Comparison of ENCODE assay signal across 14 mouse cellular contexts in genomic region chr11:46062569-46062968, GRCm38 (mm10). TPM values are rescaled to one million over a fixed set of nuclear protein-coding genes. Genes with fewer than 3 reads are reported as not detected.
DNase-seq lines count a peak whose midpoint lies in the region; ATAC-seq and TF ChIP-seq lines count a peak whose summit lies in the region.
"Had no signal": no experiment of that assay in that cellular context is flagged by ENCODE, and none has a peak within 500 bp of the region (broad histone marks: within the 10 kb centered on the region; RNA-seq: fewer than 3 reads in every experiment).

No protein-coding gene starts in this region.

- H3K9ac ChIP-seq in heart, embryonic 12.5 days = peak overlapping the region; percentile 30; the same call in 1 of the 2 replicates
- no peak overlapping the region for H3K9ac ChIP-seq in intestine, postnatal 0 days (ENCODE audit: low read depth, low read length)
- H3K9ac ChIP-seq in neural tube, embryonic 15.5 days (replicated peaks) = no peak overlapping the region
- H3K9ac ChIP-seq in midbrain, postnatal 0 days (replicated peaks; ENCODE audit: low read length, poor library complexity, severe bottlenecking) = no peak overlapping the region
- H3K9ac ChIP-seq: liver, embryonic 13.5 days had no signal

- no peak for TF ChIP-seq CTCF in intestine, postnatal 0 days (IDR thresholded peaks at IDR 0.05; ENCODE audit: low read depth)
- TF ChIP-seq CTCF in midbrain, postnatal 0 days (IDR thresholded peaks at IDR 0.05) = no peak

- no peaks in the 10 kb centered on the region for H3K9me3 ChIP-seq in heart, embryonic 12.5 days (replicated peaks)
- no peaks in the 10 kb centered on the region for H3K9me3 ChIP-seq in intestine, postnatal 0 days (ENCODE audit: control insufficient read depth)
- H3K9me3 ChIP-seq in neural tube, embryonic 15.5 days (replicated peaks) = no peaks in the 10 kb centered on the region
- H3K9me3 ChIP-seq in midbrain, postnatal 0 days (ENCODE audit: low read length) = no peaks in the 10 kb centered on the region
- H3K9me3 ChIP-seq: G1E; limb, embryonic 10.5 days; liver, embryonic 13.5 days had no signal

- H3K36me3 ChIP-seq in heart, embryonic 12.5 days = peaks cover 48% of the 10 kb centered on the region
- H3K36me3 ChIP-seq in intestine, postnatal 0 days (ENCODE audit: control insufficient read depth, insufficient read depth) = peaks cover 5% of the 10 kb centered on the region; the same call in 1 of the 2 replicates
- H3K36me3 ChIP-seq in neural tube, embryonic 15.5 days = peaks cover 4% of the 10 kb centered on the region; the same call in 1 of the 2 replicates
- H3K36me3 ChIP-seq in midbrain, postnatal 0 days (ENCODE audit: insufficient read depth, low read length) = 0 out of 2 replicates have a peak, but pooled peaks cover 3% of the 10 kb centered on the region
- H3K36me3 ChIP-seq: G1E; liver, embryonic 13.5 days had no signal

- no peak overlapping the region for H3K4me2 ChIP-seq in heart, embryonic 12.5 days
- H3K4me2 ChIP-seq in intestine, postnatal 0 days (replicated peaks; ENCODE audit: low read depth) = no peak overlapping the region
- H3K4me2 ChIP-seq in neural tube, embryonic 15.5 days = no peak overlapping the region
- no peak overlapping the region for H3K4me2 ChIP-seq in midbrain, postnatal 0 days (ENCODE audit: low read depth, low read length, poor library complexity, severe bottlenecking)
- H3K4me2 ChIP-seq: liver, embryonic 13.5 days had no signal

- no peaks in the 10 kb centered on the region for H3K27me3 ChIP-seq in heart, embryonic 12.5 days (replicated peaks)
- H3K27me3 ChIP-seq in intestine, postnatal 0 days (replicated peaks; ENCODE audit: control insufficient read depth, insufficient read depth, low read length) = no peaks in the 10 kb centered on the region
- H3K27me3 ChIP-seq in neural tube, embryonic 15.5 days (replicated peaks) = no peaks in the 10 kb centered on the region
- H3K27me3 ChIP-seq in midbrain, postnatal 0 days (ENCODE audit: insufficient read depth, low read length) = no peaks in the 10 kb centered on the region; the same call in 1 of the 2 replicates

- DNase-seq in heart, postnatal 10 days = no peak
- DNase-seq in layer of hippocampus, adult 9-11 months = peak; percentile 28
- DNase-seq in layer of hippocampus, postnatal 36 days = no peak
- DNase-seq in midbrain, postnatal 0 days (ENCODE audit: low spot score) = no peak
- DNase-seq: cerebellum, adult 11-12 months; liver, embryonic 13.5 days; midbrain, embryonic 14.5 days had no signal

- H3K27ac ChIP-seq in heart, embryonic 12.5 days (ENCODE audit: poor library complexity, severe bottlenecking) = no peak overlapping the region
- peak overlapping the region; percentile 57 for H3K27ac ChIP-seq in brown adipose tissue, adult 24 weeks (replicated peaks; ENCODE audit: low read depth, low read length)
- peak overlapping the region; percentile 28; the same call in 1 of the 2 replicates for H3K27ac ChIP-seq in intestine, postnatal 0 days (ENCODE audit: low read depth, low read length)
- no peak overlapping the region for H3K27ac ChIP-seq in neural tube, embryonic 15.5 days (replicated peaks)
- no peak overlapping the region for H3K27ac ChIP-seq in midbrain, postnatal 0 days (ENCODE audit: low read depth, low read length)
- H3K27ac ChIP-seq: hindbrain, postnatal 0 days; limb, embryonic 10.5 days; liver, embryonic 13.5 days had no signal

- intact Hi-C loops in heart, postnatal 10 days (cut with DNase I) = loop anchor here (5.0 kb wide), 1 partner anchor 50 kb away; no protein-coding TSS in a partner anchor

- peaks cover 76% of the 10 kb centered on the region for H3K4me1 ChIP-seq in heart, embryonic 12.5 days (replicated peaks)
- peaks cover 23% of the 10 kb centered on the region for H3K4me1 ChIP-seq in brown adipose tissue, adult 24 weeks (ENCODE audit: control insufficient read depth, insufficient read depth, insufficient read length, low read length)
- H3K4me1 ChIP-seq in intestine, postnatal 0 days (replicated peaks; ENCODE audit: control insufficient read depth, insufficient read depth, low read length) = no peaks in the 10 kb centered on the region
- H3K4me1 ChIP-seq in neural tube, embryonic 15.5 days = peaks cover 25% of the 10 kb centered on the region
- no peaks in the 10 kb centered on the region; the same call in 1 of the 2 replicates for H3K4me1 ChIP-seq in midbrain, postnatal 0 days (ENCODE audit: insufficient read depth, low read length)

- no peak overlapping the region for H3K4me3 ChIP-seq in heart, embryonic 12.5 days
- no peak overlapping the region for H3K4me3 ChIP-seq in brown adipose tissue, adult 24 weeks (ENCODE audit: insufficient read depth, low read depth, low read length)
- no peak overlapping the region for H3K4me3 ChIP-seq in intestine, postnatal 0 days (ENCODE audit: low read depth, low read length)
- H3K4me3 ChIP-seq in neural tube, embryonic 15.5 days (replicated peaks) = no peak overlapping the region
- no peak overlapping the region for H3K4me3 ChIP-seq in midbrain, postnatal 0 days (ENCODE audit: low read depth, low read length)
- H3K4me3 ChIP-seq: limb, embryonic 10.5 days; liver, embryonic 13.5 days had no signal

- 52% methylated on average over 4 of the region's 4 CpGs for WGBS in heart, embryonic 12.5 days
- 72% methylated on average over 4 of the region's 4 CpGs for WGBS in intestine, postnatal 0 days
- 60% methylated on average over 4 of the region's 4 CpGs for WGBS in neural tube, embryonic 15.5 days
- 49% methylated on average over 4 of the region's 4 CpGs for WGBS in midbrain, postnatal 0 days

- no peak for ATAC-seq in heart, embryonic 12.5 days (ENCODE audit: insufficient number of reproducible peaks, low FRiP score)
- no peak for ATAC-seq in intestine, postnatal 0 days
- ATAC-seq in neural tube, embryonic 15.5 days (ENCODE audit: low FRiP score) = no peak
- ATAC-seq in midbrain, postnatal 0 days (ENCODE audit: low FRiP score) = no peak
- ATAC-seq: hindbrain, postnatal 0 days had no signal

RNA-seq across cellular contexts. Expression of gene Adam19, which starts 6.8 kb away (rescaled TPM):
- polyA plus RNA-seq in heart, embryonic 12.5 days (2016; fragmentation: Nextera tagmentation; extraction: Ambion mirVana) = 44.2 and 48.3 TPM in 2 replicates
- total RNA-seq in heart, postnatal 10 days (2021) = 100 to 1,000 TPM; 115 to 153 TPM
- total RNA-seq in layer of hippocampus, postnatal 36 days (2021) = 10 to 100 TPM; 13.8 to 14.6 TPM
- polyA plus RNA-seq in brown adipose tissue, adult 24 weeks (2012; ENCODE audit: insufficient read depth, insufficient read length, missing spikeins) = 2.4 and 3.1 TPM in 2 replicates
- 4.0 and 4.5 TPM in 2 replicates for polyA plus RNA-seq in intestine, postnatal 0 days (2015; fragmentation: Nextera tagmentation; extraction: Ambion mirVana)
- 13.7 and 16.8 TPM in 2 replicates for polyA plus RNA-seq in neural tube, embryonic 15.5 days (2015; fragmentation: Nextera tagmentation; extraction: Ambion mirVana)
- 16.8 and 16.9 TPM in 2 replicates for total RNA-seq in midbrain, postnatal 0 days (2014; rRNA removed)
- polyA plus RNA-seq in midbrain, postnatal 0 days (2015; fragmentation: Nextera tagmentation; extraction: Ambion mirVana) = 3.9 and 6.1 TPM in 2 replicates
- polyA plus RNA-seq: G1E had no signal

RNA-seq across cellular contexts. Expression of gene Gm12166, which starts 10.4 kb away (rescaled TPM):
- 3.4 and 4.0 TPM in 2 replicates for polyA plus RNA-seq in heart, embryonic 12.5 days (2016; fragmentation: Nextera tagmentation; extraction: Ambion mirVana)
- total RNA-seq in heart, postnatal 10 days (2021) = 1 to 10 TPM; 2.5 to 3.4 TPM
- total RNA-seq in layer of hippocampus, postnatal 36 days (2021) = 1 to 10 TPM; 1.9 to 2.0 TPM
- polyA plus RNA-seq in brown adipose tissue, adult 24 weeks (2012; ENCODE audit: insufficient read depth, insufficient read length, missing spikeins) = 2.3 and 18.9 TPM in 2 replicates
- polyA plus RNA-seq in intestine, postnatal 0 days (2015; fragmentation: Nextera tagmentation; extraction: Ambion mirVana) = 9.5 and 10.2 TPM in 2 replicates
- polyA plus RNA-seq in neural tube, embryonic 15.5 days (2015; fragmentation: Nextera tagmentation; extraction: Ambion mirVana) = 4.5 and 6.6 TPM in 2 replicates
- 8.7 and 12.1 TPM in 2 replicates for total RNA-seq in midbrain, postnatal 0 days (2014; rRNA removed)
- polyA plus RNA-seq in midbrain, postnatal 0 days (2015; fragmentation: Nextera tagmentation; extraction: Ambion mirVana) = 8.3 and 8.9 TPM in 2 replicates

Comparison
In these comparisons a context has a peak if more than half of its experiments do, and no peak if none do; other contexts are left out.
1. H3K27ac ChIP-seq: peak in brown adipose tissue, adult 24 weeks (single experiment) and intestine, postnatal 0 days (single experiment); none in heart, embryonic 12.5 days (single experiment), neural tube, embryonic 15.5 days (single experiment) and midbrain, postnatal 0 days (single experiment).